Mouse (Mus musculus) ES-E14 (cell line): Measurements from ENCODE around the gene App. TPM values are rescaled to one million over a fixed set of nuclear protein-coding genes. Genes with fewer than 3 reads are reported as not detected.

Experiments
- DNase-seq: peaks from one replicate; pipeline ENCODE4 v3.0.0-alpha.2; 2013; ENCODE audit warnings: low read depth, low spot score
- H3K27ac ChIP-seq: 2 replicates; pipeline ENCODE4 v1.5.1; 2012; ENCODE audit warnings: low read depth, mild to moderate bottlenecking, low read length, moderate library complexity, mixed read lengths; ENCODE audit not compliant: poor library complexity, insufficient read depth, severe bottlenecking
- H3K36me3 ChIP-seq: 2 replicates; pipeline ENCODE4 v1.6.1; 2012; ENCODE audit warnings: mild to moderate bottlenecking, low read length, moderate library complexity, mixed read lengths; ENCODE audit not compliant: control insufficient read depth, poor library complexity, insufficient read depth, severe bottlenecking
- H3K4me1 ChIP-seq, 2 experiments: fragments of 150-350 bp in 1 of 2; sonication (generic) in 1 of 2; 2 replicates each; pipeline ENCODE4 v1.6.1; 2012; ENCODE audit warnings: low read length in 2 of 2, mild to moderate bottlenecking in 1 of 2, mixed read lengths in 1 of 2; ENCODE audit not compliant: control insufficient read depth in 2 of 2, insufficient read depth in 2 of 2, poor library complexity in 1 of 2
- H3K4me3 ChIP-seq, 2 experiments: fragments of 150-350 bp in 1 of 2; sonication (generic) in 1 of 2; 2 replicates each; pipeline ENCODE4 v1.5.1; 2012; ENCODE audit warnings: low read length in 2 of 2, low read depth in 1 of 2, mild to moderate bottlenecking in 1 of 2, mixed read lengths in 1 of 2; ENCODE audit not compliant: insufficient read depth in 1 of 2, poor library complexity in 1 of 2, severe bottlenecking in 1 of 2
- H3K9ac ChIP-seq: 2 replicates; pipeline ENCODE4 v1.6.1; 2012; ENCODE audit warnings: low read depth, mild to moderate bottlenecking, low read length, mixed read lengths; ENCODE audit not compliant: poor library complexity, insufficient read depth, severe bottlenecking
- H3K9me3 ChIP-seq: fragments of 150-350 bp; sonication (generic); 2 replicates; pipeline ENCODE4 v1.6.1; 2012; ENCODE audit warnings: low read depth, mild to moderate bottlenecking, low read length; ENCODE audit not compliant: control insufficient read depth, insufficient read depth
- CHD2 ChIP-seq: IDR thresholded peaks from 2 replicates; pipeline ENCODE4 v1.6.1; 2014; ENCODE audit warnings: mild to moderate bottlenecking, low read depth, low read length, inconsistent platforms
- HCFC1 ChIP-seq: IDR thresholded peaks from 2 replicates; pipeline ENCODE4 v1.6.1; 2012; ENCODE audit warnings: low read length, inconsistent platforms, borderline replicate concordance; ENCODE audit not compliant: insufficient read depth
- MAFK ChIP-seq: IDR thresholded peaks from 2 replicates; pipeline ENCODE4 v1.6.1; 2014; ENCODE audit warnings: mild to moderate bottlenecking, low read depth, low read length, inconsistent platforms; ENCODE audit not compliant: insufficient read depth
- ZC3H11A ChIP-seq: IDR thresholded peaks from 2 replicates; pipeline ENCODE4 v1.6.1; 2012; ENCODE audit warnings: low read depth, mild to moderate bottlenecking, inconsistent platforms, low read length, borderline replicate concordance
- ZNF384 ChIP-seq: IDR thresholded peaks from 2 replicates; pipeline ENCODE4 v1.6.1; 2012; ENCODE audit warnings: low read depth, low read length, inconsistent platforms
- in situ Hi-C, 2 experiments: fragments of 600-800 bp; cut with MboI; formaldehyde crosslinking; loops; one replicate each; pipeline ENCODE4 v1.15.1; 2025; ENCODE audit warnings: low sequenced_read_pairs in 2 of 2, inconsistent platforms in 1 of 2; ENCODE audit not compliant: unreplicated experiment in 2 of 2
- total RNA-seq: library from RNA; depleted of rRNA; stranded (reverse); fragments of 300-350 nt; gene quantifications from 2 replicates; pipeline ENCODE4 v1.2.3, GENCODE M21; 2012

The App gene
- total RNA-seq, 1 experiment = 52.4 TPM

DNA sequence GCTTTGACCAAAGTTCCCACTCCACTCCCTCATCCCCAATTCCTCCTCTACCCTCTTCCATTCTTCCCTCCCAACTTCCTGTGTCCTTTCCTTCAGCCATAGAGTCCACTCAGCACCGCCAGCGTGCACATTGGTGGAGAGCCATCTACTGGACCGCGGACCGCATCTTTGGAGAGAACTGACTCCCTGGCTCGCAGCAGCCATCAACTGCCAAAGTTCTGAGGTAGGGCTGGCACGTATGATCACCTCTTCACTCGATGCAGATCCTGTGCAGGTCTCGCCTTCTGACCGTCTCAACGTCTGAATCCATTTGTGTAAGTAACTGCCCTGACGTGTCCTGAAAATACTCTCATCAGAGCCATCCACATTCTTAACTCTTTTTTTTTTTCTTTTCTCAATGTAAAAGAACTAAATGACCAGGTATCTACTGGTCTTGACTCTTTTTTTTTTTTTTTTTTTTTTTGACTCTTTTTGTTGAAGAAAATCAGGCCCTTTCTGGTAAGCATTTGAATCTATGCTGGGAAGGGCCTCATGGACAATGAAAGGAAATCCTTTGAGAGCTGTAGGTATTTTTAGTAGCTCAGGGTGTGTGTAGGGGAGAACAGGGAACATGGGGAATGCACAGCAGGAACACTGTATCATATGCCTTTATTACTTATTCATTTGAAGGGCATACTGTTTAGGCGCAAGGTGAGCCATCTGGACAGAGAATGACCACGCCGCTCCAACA, 200.0 kb downstream of the App start:
- no peak for DNase-seq
- no peak overlapping the region for H3K4me3 ChIP-seq
- H3K36me3 ChIP-seq = no peaks in the 10 kb centered on the region
- no peak overlapping the region for H3K9ac ChIP-seq
- in situ Hi-C loops = no loop called here
- TF ChIP-seq CHD2 = no peak
- TF ChIP-seq ZC3H11A = no peak
- TF ChIP-seq ZNF384 = no peak
- TF ChIP-seq MAFK = no peak
- TF ChIP-seq HCFC1 = no peak
- H3K27ac ChIP-seq = no peak overlapping the region; the same call in 1 of the 2 replicates
- H3K9me3 ChIP-seq = no peaks in the 10 kb centered on the region
- no peaks in the 10 kb centered on the region for H3K4me1 ChIP-seq

DNA sequence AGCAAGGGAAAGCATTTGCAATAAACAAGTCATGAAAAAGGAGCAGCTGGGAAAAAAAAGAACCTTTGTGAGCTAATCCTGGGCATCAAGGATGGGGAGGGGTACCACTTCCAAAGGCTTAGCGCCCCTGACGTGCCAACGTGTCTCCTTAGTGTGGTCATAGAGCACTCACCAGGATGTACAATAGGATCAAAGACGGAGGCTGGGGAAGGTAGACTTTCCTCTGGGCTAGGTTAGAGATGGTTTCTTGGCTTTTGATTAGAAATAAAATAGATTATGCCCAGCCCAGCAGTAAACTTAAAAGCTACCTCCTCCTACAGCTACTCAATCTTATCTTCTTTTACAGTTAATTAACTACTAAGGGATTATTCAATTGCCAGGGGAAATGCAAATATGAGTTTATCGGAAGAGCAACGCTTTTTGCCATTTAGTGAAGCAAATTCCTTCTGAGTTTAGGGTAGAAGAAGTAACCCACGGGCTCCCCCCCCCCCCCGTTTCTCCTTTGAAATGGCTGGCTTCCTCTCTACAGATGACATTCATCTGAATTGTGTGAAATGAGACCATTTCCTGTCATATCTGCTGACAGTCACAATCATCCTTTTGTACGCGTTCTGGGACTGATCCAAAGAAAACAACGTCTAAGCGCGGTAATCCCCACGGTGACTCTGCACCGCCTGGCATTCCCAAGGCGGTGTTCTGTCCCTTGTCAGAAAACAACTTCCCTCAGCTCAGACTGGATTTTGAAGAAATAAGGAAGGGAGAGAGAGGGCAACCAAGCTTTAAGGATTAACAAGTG, 201.8 kb downstream of the App start:
- Histone ChIP-seq H3K9me3 (no peaks in the 10 kb centered on the region), H3K4me3 (no peak overlapping the region), H3K4me1 (no peaks in the 10 kb centered on the region), H3K9ac (no peak overlapping the region), H3K36me3 (no peaks in the 10 kb centered on the region), H3K27ac (no peak overlapping the region)
- DNase-seq = no peak
- in situ Hi-C loops = no loop called here
- TF ChIP-seq MAFK (no peak), ZNF384 (no peak), HCFC1 (no peak), ZC3H11A (no peak), CHD2 (no peak)

DNA sequence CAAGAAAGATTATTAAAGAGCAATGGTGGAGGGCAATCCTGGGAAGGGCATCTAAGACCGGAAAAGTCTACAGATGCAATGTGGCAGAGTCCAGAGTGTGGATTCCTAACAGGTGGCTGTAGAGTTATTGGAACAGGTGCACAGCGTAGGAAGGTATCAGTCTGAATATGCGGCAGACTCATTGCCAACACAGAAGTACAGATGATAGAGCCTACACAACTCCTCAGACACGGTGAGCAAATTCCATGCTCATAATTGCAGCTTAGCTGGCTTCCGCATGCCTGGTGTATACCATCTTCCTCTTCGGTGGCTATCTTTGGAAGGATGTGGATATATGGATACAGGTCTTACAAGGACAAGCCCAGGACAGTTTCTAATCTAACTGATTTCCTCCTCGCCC, 204.5 kb downstream of the App start:
- no peak overlapping the region for H3K9ac ChIP-seq
- no peaks in the 10 kb centered on the region for H3K36me3 ChIP-seq
- H3K4me3 ChIP-seq = no peak overlapping the region
- in situ Hi-C loops = no loop called here
- no peak for DNase-seq
- TF ChIP-seq ZNF384 (no peak), ZC3H11A (no peak), MAFK (no peak), HCFC1 (no peak), CHD2 (no peak)
- H3K4me1 ChIP-seq = no peaks in the 10 kb centered on the region
- H3K9me3 ChIP-seq = no peaks in the 10 kb centered on the region
- no peak overlapping the region for H3K27ac ChIP-seq

- H3K4me3 ChIP-seq = no peak overlapping the region
- no peaks in the 10 kb centered on the region for H3K9me3 ChIP-seq
- H3K4me1 ChIP-seq = no peaks in the 10 kb centered on the region
- TF ChIP-seq ZNF384 (no peak), HCFC1 (no peak), CHD2 (no peak), MAFK (no peak), ZC3H11A (no peak)
- H3K9ac ChIP-seq = no peak overlapping the region
- no peak for DNase-seq
- in situ Hi-C loops = no loop called here
- no peaks in the 10 kb centered on the region for H3K36me3 ChIP-seq
- no peak overlapping the region for H3K27ac ChIP-seq
These were observed 206.6 kb downstream of the App start for GRCm38 (mm10) chr16:84966983-84967382.
